Mouse (Mus musculus): ENCODE results near the gene Mfap3. TPM values are rescaled to one million over a fixed set of nuclear protein-coding genes. Genes with fewer than 3 reads are reported as not detected.

The Mfap3 gene
- polyA plus RNA-seq, 1 experiment, result 9.9 TPM

- 65% methylated on average over 5 of the region's 5 CpGs for WGBS
- H3K4me3 ChIP-seq (ENCODE audit: extremely low read depth, insufficient read depth, insufficient read length), result no peak overlapping the region
- no peak overlapping the region for H3K27ac ChIP-seq (ENCODE audit: insufficient read depth, low read length)
- no peaks in the 10 kb centered on the region for H3K27me3 ChIP-seq (ENCODE audit: control insufficient read depth, insufficient read depth, low read length)
- peaks cover 11% of the 10 kb centered on the region for H3K36me3 ChIP-seq (ENCODE audit: control insufficient read depth, insufficient read depth, low read length)
- DNase-seq (ENCODE audit: low read depth in 1 of 2, low spot score in 2 of 2), result no peak
- TF ChIP-seq CTCF (IDR thresholded peaks at IDR 0.05; ENCODE audit: extremely low read depth, insufficient read depth, insufficient read length, insufficient replicate concordance) (no peak), POLR2A (IDR thresholded peaks at IDR 0.05; ENCODE audit: low read depth, low read length) (no peak)
- H3K4me1 ChIP-seq (ENCODE audit: control insufficient read depth, insufficient read depth, insufficient read length), result peaks cover 7% of the 10 kb centered on the region; the same call in 1 of the 2 replicates
These were observed 3.2 kb upstream of the Mfap3 start for GRCm38 (mm10) chr11:57515218-57515617.

- no peaks in the 10 kb centered on the region for H3K27me3 ChIP-seq (ENCODE audit: control insufficient read depth, insufficient read depth, low read length)
- H3K4me3 ChIP-seq (ENCODE audit: extremely low read depth, insufficient read depth, insufficient read length), result no peak overlapping the region
- no peak for DNase-seq (ENCODE audit: low read depth in 1 of 2, low spot score in 2 of 2)
- no peak overlapping the region for H3K27ac ChIP-seq (ENCODE audit: insufficient read depth, low read length)
- peaks cover 7% of the 10 kb centered on the region; the same call in 1 of the 2 replicates for H3K4me1 ChIP-seq (ENCODE audit: control insufficient read depth, insufficient read depth, insufficient read length)
- WGBS, result 90% methylated on average over 5 of the region's 5 CpGs
- TF ChIP-seq CTCF (IDR thresholded peaks at IDR 0.05; ENCODE audit: extremely low read depth, insufficient read depth, insufficient read length, insufficient replicate concordance) (no peak), POLR2A (IDR thresholded peaks at IDR 0.05; ENCODE audit: low read depth, low read length) (no peak)
- peaks cover 7% of the 10 kb centered on the region for H3K36me3 ChIP-seq (ENCODE audit: control insufficient read depth, insufficient read depth, low read length)
These were observed 1.5 kb upstream of the Mfap3 start for GRCm38 (mm10) chr11:57516946-57517441.

- Histone ChIP-seq H3K4me1 (ENCODE audit: control insufficient read depth, insufficient read depth, insufficient read length) (peaks cover 7% of the 10 kb centered on the region; the same call in 1 of the 2 replicates), H3K27ac (ENCODE audit: insufficient read depth, low read length) (peak overlapping the region; percentile 90), H3K36me3 (ENCODE audit: control insufficient read depth, insufficient read depth, low read length) (peaks cover 2% of the 10 kb centered on the region; the same call in 1 of the 2 replicates), H3K27me3 (ENCODE audit: control insufficient read depth, insufficient read depth, low read length) (no peaks in the 10 kb centered on the region), H3K4me3 (ENCODE audit: extremely low read depth, insufficient read depth, insufficient read length) (peak overlapping the region; percentile 89)
- no peak for DNase-seq (ENCODE audit: low read depth in 1 of 2, low spot score in 2 of 2)
- WGBS, result under 1% methylated on average over 16 of the region's 16 CpGs
- TF ChIP-seq CTCF (IDR thresholded peaks at IDR 0.05; ENCODE audit: extremely low read depth, insufficient read depth, insufficient read length, insufficient replicate concordance) (no peak), POLR2A (IDR thresholded peaks at IDR 0.05; ENCODE audit: low read depth, low read length) (no peak)
These were observed 286 bp downstream of the Mfap3 start for GRCm38 (mm10) chr11:57518751-57519148.

- no peak for DNase-seq (ENCODE audit: low read depth in 1 of 2, low spot score in 2 of 2)
- 0 out of 2 replicates have a peak overlapping the region, but pooled peaks have one; percentile 21 for H3K27ac ChIP-seq (ENCODE audit: insufficient read depth, low read length)
- peaks cover 7% of the 10 kb centered on the region; the same call in 1 of the 2 replicates for H3K4me1 ChIP-seq (ENCODE audit: control insufficient read depth, insufficient read depth, insufficient read length)
- H3K36me3 ChIP-seq (ENCODE audit: control insufficient read depth, insufficient read depth, low read length), result peaks cover 2% of the 10 kb centered on the region; the same call in 1 of the 2 replicates
- no peak for TF ChIP-seq CTCF (IDR thresholded peaks at IDR 0.05; ENCODE audit: extremely low read depth, insufficient read depth, insufficient read length, insufficient replicate concordance)
- TF ChIP-seq POLR2A (IDR thresholded peaks at IDR 0.05; ENCODE audit: low read depth, low read length), result no peak
- H3K4me3 ChIP-seq (ENCODE audit: extremely low read depth, insufficient read depth, insufficient read length), result peak overlapping the region; percentile 89; the same call in 1 of the 2 replicates
- no peaks in the 10 kb centered on the region for H3K27me3 ChIP-seq (ENCODE audit: control insufficient read depth, insufficient read depth, low read length)
- WGBS, result 47% methylated on average over 5 of the region's 5 CpGs
These were observed 840 bp downstream of the Mfap3 start for GRCm38 (mm10) chr11:57519304-57519703.

- no peak for TF ChIP-seq CTCF (IDR thresholded peaks at IDR 0.05; ENCODE audit: extremely low read depth, insufficient read depth, insufficient read length, insufficient replicate concordance)
- TF ChIP-seq POLR2A (IDR thresholded peaks at IDR 0.05; ENCODE audit: low read depth, low read length), result no peak
- DNase-seq (ENCODE audit: low read depth in 1 of 2, low spot score in 2 of 2), result no peak
- H3K36me3 ChIP-seq (ENCODE audit: control insufficient read depth, insufficient read depth, low read length), result peaks cover 2% of the 10 kb centered on the region; the same call in 1 of the 2 replicates
- no peak overlapping the region for H3K27ac ChIP-seq (ENCODE audit: insufficient read depth, low read length)
- no peak overlapping the region for H3K4me3 ChIP-seq (ENCODE audit: extremely low read depth, insufficient read depth, insufficient read length)
- H3K4me1 ChIP-seq (ENCODE audit: control insufficient read depth, insufficient read depth, insufficient read length), result peaks cover 7% of the 10 kb centered on the region; the same call in 1 of the 2 replicates
- H3K27me3 ChIP-seq (ENCODE audit: control insufficient read depth, insufficient read depth, low read length), result no peaks in the 10 kb centered on the region
- WGBS, result 97% methylated on average over 3 of the region's 3 CpGs
These were observed 2.7 kb downstream of the Mfap3 start for GRCm38 (mm10) chr11:57521206-57521605.

GRCm38 (mm10) chr11:57522046-57522445 is 3.6 kb downstream of the Mfap3 start:
- Histone ChIP-seq H3K36me3 (ENCODE audit: control insufficient read depth, insufficient read depth, low read length) (peaks cover 2% of the 10 kb centered on the region; the same call in 1 of the 2 replicates), H3K4me3 (ENCODE audit: extremely low read depth, insufficient read depth, insufficient read length) (no peak overlapping the region), H3K27ac (ENCODE audit: insufficient read depth, low read length) (no peak overlapping the region), H3K27me3 (ENCODE audit: control insufficient read depth, insufficient read depth, low read length) (no peaks in the 10 kb centered on the region), H3K4me1 (ENCODE audit: control insufficient read depth, insufficient read depth, insufficient read length) (peaks cover 5% of the 10 kb centered on the region; the same call in 1 of the 2 replicates)
- no peak for TF ChIP-seq CTCF (IDR thresholded peaks at IDR 0.05; ENCODE audit: extremely low read depth, insufficient read depth, insufficient read length, insufficient replicate concordance)
- no peak for TF ChIP-seq POLR2A (IDR thresholded peaks at IDR 0.05; ENCODE audit: low read depth, low read length)
- DNase-seq (ENCODE audit: low read depth in 1 of 2, low spot score in 2 of 2), result no peak
- WGBS, result 90% methylated on average over 7 of the region's 7 CpGs

GRCm38 (mm10) chr11:57523418-57523817 is 5.0 kb downstream of the Mfap3 start:
- H3K27ac ChIP-seq (ENCODE audit: insufficient read depth, low read length), result no peak overlapping the region
- H3K36me3 ChIP-seq (ENCODE audit: control insufficient read depth, insufficient read depth, low read length), result peaks cover 2% of the 10 kb centered on the region
- no peaks in the 10 kb centered on the region for H3K27me3 ChIP-seq (ENCODE audit: control insufficient read depth, insufficient read depth, low read length)
- peaks cover 3% of the 10 kb centered on the region; the same call in 1 of the 2 replicates for H3K4me1 ChIP-seq (ENCODE audit: control insufficient read depth, insufficient read depth, insufficient read length)
- 83% methylated on average over 3 of the region's 3 CpGs for WGBS
- H3K4me3 ChIP-seq (ENCODE audit: extremely low read depth, insufficient read depth, insufficient read length), result no peak overlapping the region
- no peak for TF ChIP-seq CTCF (IDR thresholded peaks at IDR 0.05; ENCODE audit: extremely low read depth, insufficient read depth, insufficient read length, insufficient replicate concordance)
- no peak for TF ChIP-seq POLR2A (IDR thresholded peaks at IDR 0.05; ENCODE audit: low read depth, low read length)
- no peak for DNase-seq (ENCODE audit: low read depth in 1 of 2, low spot score in 2 of 2)
